Mouse (Mus musculus): ENCODE results near the gene Gm10352. TPM values are rescaled to one million over a fixed set of nuclear protein-coding genes. Genes with fewer than 3 reads are reported as not detected.

The Gm10352 gene
- not detected in 2 replicates for polyA plus RNA-seq (2015; fragmentation: Nextera tagmentation; extraction: Ambion mirVana)

GRCm38 (mm10) chrY:2900689-2901088 lies at the start of gene Gm10352:
TSS of gene Gm10352 (plus strand) at chrY:2900989.

GRCm38 (mm10) chrY:2932282-2932681 lies 31.5 kb downstream of the Gm10352 start, which contains the start of gene Gm29289:
TSS of gene Gm29289 (plus strand) at chrY:2932582.

Other genes with a start within 250 kb of the Gm10352 start
- not detected in 2 replicates for gene Sry, start 237.3 kb upstream of the Gm10352 start, polyA plus RNA-seq (2015; fragmentation: Nextera tagmentation; extraction: Ambion mirVana)
- not detected in 2 replicates for gene H2al2b, start 180.3 kb upstream of the Gm10352 start, polyA plus RNA-seq (2015; fragmentation: Nextera tagmentation; extraction: Ambion mirVana)
- gene Gm4064, start 104.8 kb upstream of the Gm10352 start, polyA plus RNA-seq (2015; fragmentation: Nextera tagmentation; extraction: Ambion mirVana) = not detected in 2 replicates
- gene Rbmy, start 70.3 kb upstream of the Gm10352 start, polyA plus RNA-seq (2015; fragmentation: Nextera tagmentation; extraction: Ambion mirVana) = not detected in 2 replicates
- gene Gm10256, start 70.3 kb upstream of the Gm10352 start, polyA plus RNA-seq (2015; fragmentation: Nextera tagmentation; extraction: Ambion mirVana) = not detected in 2 replicates
- not detected in 2 replicates for gene Gm29289, start 31.6 kb downstream of the Gm10352 start, polyA plus RNA-seq (2015; fragmentation: Nextera tagmentation; extraction: Ambion mirVana)

Measured in skeletal muscle tissue, postnatal 0 days (tissue).